Mouse (Mus musculus) neutrophil, adult 5-6 weeks (primary cell): ENCODE results near the gene Kmt2d. TPM values are rescaled to one million over a fixed set of nuclear protein-coding genes. Genes with fewer than 3 reads are reported as not detected.
A peak's percentile ranks its signal among the peaks of the same experiment; 100 is the strongest.

Source experiments
- ATAC-seq: fragments of 151-379, 151-347 bp; 2 replicates; pipeline ENCODE4 v1.8.0; 2017; ENCODE audit warnings: mild to moderate bottlenecking, moderate TSS enrichment; ENCODE audit not compliant: insufficient number of reproducible peaks, poor library complexity, low FRiP score, severe bottlenecking; ENCODE audit errors: extremely low read depth
- total RNA-seq: library from RNA; stranded (forward); fragments of 200-1000 nt; gene quantifications from 2 replicates; pipeline ENCODE4 v1.2.3, GENCODE M21; 2017

Gene Kmt2d
- total RNA-seq, 1 experiment from 2014 or later: 109 TPM

GRCm38 (mm10) chr15:98891907-98892606 is 21.1 kb upstream of the Kmt2d start:
- ATAC-seq: peak; percentile 68

GRCm38 (mm10) chr15:98891198-98891742 is 20.3 kb upstream of the Kmt2d start:
- ATAC-seq: no peak

GRCm38 (mm10) chr15:98887526-98887925 is 16.5 kb upstream of the Kmt2d start:
- ATAC-seq: no peak

- no peak for ATAC-seq
Observed at GRCm38 (mm10) chr15:98886667-98887387, 15.8 kb upstream of the Kmt2d start.

- no peak for ATAC-seq
Observed at GRCm38 (mm10) chr15:98884106-98884505, 13.1 kb upstream of the Kmt2d start.

DNA sequence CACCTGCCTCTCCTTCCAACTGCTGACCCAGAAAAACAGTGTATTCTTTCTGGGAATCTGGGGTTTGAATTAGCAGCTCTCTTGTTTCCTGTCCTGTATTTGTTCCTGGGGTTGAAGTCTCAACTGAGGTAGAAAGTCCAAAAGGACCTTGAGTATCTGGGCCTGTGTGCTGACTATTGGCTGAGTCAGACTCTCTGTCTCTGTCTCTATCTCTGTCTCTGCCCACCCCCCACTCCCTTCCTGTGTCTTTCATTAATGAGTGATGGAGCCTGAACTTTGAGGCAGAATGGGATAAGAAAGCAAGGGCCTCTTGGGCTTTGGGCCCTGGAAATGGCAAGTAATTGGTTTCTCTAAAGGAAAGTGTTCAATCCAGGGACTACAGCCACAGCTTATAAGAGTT is 12.7 kb upstream of the Kmt2d start:
- no peak for ATAC-seq

- ATAC-seq: no peak
Observed at GRCm38 (mm10) chr15:98881656-98882008, 10.6 kb upstream of the Kmt2d start.

- ATAC-seq: peak; percentile 83
Observed at GRCm38 (mm10) chr15:98880978-98881655, 10.1 kb upstream of the Kmt2d start.

- peak; percentile 43; the same call in 1 of the 2 replicates for ATAC-seq
Observed at GRCm38 (mm10) chr15:98877331-98877730, 6.3 kb upstream of the Kmt2d start.

GRCm38 (mm10) chr15:98871916-98872888 is 1.2 kb upstream of the Kmt2d start:
- peak; percentile 79 for ATAC-seq

DNA sequence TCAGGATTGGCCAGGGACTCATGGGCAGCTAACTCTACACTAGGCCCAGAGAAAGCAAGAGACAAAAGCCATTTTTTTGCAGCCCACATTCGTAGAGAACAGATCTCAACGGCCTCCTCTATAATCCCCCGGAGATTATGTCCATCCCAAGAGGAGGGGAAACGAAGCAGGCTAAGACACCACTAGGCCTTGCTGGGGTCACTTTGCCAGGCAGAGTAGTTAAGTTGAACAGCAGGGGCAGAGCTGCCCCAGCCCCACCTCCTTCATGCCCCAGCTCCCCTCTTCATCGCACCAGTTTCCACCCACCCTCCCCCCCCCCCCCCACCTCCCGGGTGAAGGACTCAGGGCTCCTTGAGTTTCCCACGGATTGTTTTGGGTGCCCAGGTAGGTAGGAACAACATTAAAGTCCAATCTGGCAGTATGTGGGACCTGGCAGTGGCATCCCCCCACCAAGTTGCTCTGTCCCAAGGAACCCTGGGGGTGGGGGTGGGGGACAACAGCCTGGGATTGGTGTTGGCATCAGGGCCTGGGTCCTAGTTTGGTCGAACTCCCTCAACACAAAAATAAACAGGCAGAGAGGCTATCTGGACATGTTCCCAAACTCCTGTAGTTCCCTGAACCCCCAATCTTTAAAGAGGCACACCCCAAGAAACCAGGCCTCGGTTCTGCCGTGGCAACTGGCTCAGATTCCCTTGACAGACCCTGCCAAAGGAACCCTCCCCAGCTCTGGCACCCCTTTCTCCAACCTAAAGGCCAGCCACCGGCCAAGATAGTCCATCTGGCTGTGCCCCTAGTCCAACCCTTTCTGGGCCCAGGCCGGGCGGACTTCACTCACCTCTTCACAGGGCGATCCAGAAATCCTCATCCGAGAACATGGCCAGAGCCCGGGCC is 580 bp downstream of the Kmt2d start:
- ATAC-seq: no peak

- no peak for ATAC-seq
Observed at GRCm38 (mm10) chr15:98869342-98870178, 1.4 kb downstream of the Kmt2d start.

DNA sequence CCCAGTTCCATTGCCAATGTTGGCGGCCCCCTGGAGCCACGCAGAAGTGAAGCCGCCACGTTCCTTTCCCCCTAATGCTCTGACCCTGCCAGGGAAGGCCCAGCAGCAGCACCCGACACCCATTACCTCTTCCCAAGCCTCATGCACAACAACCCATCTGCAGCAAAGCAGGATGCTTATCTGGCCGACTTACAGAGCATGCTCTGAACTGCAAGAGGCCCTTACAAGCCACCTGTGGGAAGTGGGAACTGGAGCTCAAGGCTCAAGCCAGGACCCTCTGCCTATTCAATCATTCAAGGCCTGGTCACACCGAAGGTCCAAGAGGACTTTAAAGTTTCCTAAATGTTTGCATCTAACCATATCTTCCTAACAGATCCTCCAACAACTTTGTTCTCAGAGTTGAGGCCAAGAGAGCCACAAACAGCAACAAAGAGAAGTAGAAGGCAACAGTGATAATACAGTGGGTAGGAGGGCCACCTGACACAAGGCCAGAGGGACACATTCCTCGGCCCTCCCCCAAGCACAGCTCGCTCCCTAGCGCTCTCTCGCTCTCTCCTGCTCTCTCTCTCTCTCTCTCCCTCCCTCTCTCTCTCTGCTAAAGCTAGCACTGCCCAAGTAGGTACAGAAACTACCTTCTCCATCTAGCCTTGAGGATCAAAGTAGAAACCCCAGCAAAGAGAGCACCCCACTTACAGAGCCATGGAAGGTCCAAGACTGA is 2.5 kb downstream of the Kmt2d start:
- no peak for ATAC-seq

- peak; percentile 71 for ATAC-seq
Observed at GRCm38 (mm10) chr15:98867321-98867720, 3.7 kb downstream of the Kmt2d start.

DNA sequence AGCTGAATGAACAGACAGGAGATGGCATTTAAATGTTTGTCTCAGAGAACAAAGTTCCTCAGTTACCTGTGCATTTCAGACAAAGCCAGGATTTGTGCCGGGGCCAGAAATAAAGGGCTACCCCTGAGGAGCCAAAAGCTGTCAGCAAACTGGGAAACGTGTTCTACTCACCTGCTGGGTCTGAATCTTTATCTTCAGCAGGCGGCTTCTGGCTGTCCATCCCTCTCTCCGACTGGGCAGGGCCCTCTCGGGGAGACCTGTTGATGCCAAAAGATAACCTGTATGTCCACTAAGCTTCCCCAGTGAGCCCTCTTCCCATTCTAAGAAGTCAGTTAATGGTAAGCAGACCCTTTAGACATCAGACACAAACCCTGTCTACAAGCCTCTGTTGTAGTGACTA is 4.5 kb downstream of the Kmt2d start:
- ATAC-seq: no peak

GRCm38 (mm10) chr15:98865771-98866170 is 5.2 kb downstream of the Kmt2d start:
- no peak for ATAC-seq
